Mouse (Mus musculus): ENCODE measurements around the gene Diras2.
"Not testable (repeated sequence)": the region's sequence is repeated elsewhere in the genome, so short reads cannot be mapped to it uniquely, and the experiment has no call there.

Diras2 gene

DNA sequence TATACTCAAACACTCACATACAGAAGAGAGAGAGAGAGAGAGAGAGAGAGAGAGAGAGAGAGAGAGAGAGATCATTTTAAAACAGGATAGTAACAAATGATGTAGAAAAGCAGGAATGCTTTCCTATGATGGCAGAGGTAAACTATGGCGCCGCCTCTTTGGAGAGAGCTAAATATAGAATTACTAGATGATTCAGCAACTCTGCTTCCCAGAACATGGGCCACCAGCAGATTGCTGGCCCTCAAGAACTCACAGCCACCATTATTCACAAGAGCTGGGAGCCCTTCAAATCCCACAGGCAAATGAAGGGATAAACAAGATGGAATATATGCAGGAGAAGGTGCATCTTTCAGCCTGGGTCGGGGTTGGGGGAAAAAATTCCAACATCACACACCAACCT is 15.0 kb downstream of the Diras2 start:
- no peak for DNase-seq

DNA sequence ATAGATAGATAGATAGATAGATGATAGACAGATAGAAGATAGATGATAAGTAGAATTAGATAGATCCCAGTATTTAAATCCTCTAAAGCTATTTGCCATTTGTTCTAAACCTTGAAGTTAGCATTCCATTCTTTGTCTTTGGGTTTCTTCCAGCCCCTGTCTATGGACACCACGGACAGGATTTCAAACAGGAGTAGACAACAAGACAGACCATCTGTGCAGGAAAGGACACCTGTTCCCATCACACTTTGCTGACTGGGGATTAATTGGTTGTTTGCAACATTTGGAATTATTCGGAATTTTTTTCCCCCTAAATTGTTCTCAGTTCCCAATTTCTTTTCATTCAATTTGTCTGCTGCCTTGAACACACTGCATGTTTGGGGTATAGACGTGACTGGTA is 17.5 kb downstream of the Diras2 start:
- no peak for DNase-seq

DNA sequence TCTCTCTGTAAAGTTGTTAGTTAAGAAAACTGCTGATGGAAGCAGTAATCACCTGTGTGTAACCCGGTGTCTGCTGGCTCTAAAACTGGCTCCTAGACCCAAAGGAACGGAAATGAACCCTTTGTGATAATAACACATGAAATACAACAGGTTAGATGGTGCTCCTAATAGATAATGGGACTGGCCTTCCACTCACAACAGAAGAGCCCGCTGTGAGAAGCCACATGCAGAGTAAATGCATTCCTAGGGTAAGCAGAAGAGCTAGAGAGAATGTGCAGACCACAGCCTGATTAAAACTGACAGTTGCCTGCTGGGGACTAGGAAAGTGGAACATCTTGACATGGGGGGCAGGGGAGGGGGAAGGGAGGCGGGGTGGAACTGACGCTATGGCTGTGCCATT is 18.7 kb downstream of the Diras2 start:
- no peak for DNase-seq

DNA sequence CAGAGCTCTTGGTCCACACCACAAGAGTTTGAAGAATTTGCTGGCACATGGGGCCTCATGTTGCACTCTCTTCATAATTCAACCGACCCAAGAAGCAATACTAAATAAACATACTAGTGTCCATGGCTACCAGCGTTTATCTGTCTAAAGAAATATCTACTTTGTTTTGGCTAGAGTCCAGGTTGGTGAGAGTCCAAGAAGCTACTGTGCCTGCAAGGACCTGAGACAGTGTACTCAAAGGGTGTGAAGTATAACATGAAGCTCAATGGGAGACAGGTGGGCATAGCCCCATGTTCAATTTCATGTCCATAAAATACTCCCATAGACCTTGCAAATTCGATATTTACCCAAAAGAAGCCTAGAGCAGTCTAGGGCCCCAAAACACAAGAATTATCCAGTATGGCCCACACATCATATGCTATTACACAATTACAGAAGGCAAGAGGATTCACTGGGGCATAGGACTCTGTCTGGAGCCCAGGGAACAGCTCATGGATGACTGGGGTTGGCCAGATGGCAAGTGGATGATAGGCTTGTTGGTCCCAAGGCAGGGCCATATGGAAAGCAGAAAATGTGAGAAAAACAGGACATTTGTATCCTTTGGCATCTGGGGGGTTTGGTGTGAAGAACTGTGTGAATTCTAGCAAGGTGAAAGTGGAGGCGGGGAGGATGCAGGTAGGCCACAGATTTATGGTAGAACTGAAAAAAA is 20.8 kb downstream of the Diras2 start:
- no peak for DNase-seq

DNA sequence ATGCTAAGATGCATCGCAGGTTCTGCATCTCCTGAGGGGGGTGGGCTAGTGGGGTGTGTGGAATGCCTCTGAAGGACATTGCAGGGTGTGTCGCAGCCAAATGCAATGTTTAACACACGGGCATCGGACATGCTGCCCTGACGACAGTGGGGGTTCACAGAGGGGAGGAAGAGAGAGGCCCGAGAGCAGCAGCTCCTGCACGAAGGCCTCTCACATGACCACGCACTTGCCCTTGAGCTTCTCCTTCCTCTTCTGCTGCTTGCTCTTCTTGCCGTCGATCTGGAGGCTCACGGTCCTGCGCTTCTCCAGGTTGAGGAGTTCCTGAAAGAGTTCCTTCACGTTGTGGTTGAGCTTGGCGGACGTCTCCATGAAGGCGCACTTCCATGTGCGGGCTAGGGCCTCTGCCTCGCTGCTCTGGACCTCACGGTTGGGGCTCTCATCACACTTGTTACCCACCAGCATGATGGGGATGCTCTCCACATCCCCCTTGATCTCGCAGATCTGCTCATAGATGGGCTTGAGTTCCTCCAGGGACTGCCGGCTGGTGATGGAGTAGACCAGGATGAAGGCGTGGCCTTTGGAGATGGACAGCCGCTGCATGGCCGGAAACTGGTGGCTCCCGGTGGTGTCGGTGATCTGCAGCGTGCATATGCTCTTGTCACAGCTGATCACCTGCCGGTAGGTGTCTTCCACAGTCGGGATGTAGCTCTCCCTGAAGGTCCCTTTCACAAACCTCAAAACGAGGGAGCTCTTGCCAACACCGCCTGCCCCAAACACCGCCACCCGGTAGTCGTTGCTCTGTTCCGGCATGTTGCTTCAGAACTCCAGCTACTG is 23.4 kb downstream of the Diras2 start:
- no peak for DNase-seq

DNA sequence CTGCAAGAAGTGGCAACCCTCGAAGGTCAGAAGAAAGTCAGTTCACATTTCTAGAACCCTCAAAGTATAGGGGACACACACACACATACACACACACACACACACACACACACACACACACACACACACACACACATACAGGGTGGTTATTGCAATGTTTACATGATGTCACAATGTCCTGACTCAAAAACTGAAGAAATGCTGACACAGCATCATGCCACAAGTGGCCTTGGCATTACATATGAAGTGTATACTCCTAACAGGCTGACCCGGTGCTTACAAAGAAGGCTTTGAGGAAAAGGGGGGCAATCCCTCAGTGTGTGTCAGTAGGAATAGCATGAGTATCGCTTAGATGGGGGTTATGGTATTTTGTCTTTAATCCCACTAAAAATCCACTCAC is 24.3 kb downstream of the Diras2 start:
- not testable (repeated sequence) for DNase-seq

DNA sequence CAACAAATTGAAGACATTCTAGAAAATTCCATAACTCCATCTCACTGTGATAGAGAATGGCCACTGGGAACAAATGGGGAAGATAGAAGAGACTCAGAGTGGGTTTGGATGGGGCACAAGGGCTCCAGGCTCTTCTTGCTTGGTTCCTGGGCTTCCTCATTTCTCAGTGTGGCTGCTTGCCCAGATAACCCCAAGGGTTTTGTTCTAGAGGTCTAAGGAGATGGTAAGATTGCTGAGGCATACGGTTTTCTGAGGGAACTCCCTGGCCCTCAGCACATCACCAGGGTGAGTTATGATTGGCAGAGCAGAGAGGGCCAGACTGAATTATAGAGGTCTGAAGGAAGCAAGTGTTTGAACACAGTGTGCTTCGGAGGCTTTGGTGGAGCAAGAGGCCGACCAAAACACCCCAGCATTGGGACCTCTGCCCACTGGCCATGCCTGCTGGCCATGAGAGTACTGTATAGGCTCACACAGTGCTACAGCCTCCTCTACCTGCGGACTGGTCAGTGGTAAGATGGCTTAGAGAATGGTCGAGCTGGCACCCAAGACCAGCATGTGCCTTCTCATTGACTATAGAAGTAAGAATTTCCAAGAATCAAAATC is 25.3 kb downstream of the Diras2 start:
- DNase-seq, result not testable (repeated sequence)

DNA sequence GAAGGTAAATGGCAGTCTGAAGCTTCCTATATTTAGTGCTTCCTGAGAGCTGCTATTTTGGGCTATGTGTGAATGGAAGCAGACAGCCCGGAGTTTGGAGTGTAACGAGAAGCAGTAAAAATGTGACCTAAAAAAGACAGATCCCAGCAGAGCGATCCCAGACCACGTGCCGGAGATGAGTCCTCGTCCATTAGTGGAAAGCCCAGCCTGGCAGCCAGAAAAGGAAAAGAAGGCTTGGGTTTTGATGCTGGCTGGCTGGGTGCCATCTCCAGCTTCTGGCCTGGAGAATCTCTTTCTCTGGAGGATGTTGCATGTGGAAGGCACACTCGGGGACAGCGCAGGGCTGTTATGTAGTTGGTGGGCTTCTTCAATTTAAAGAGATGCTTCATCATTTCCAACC is 29.4 kb downstream of the Diras2 start:
- DNase-seq, result peak; percentile 74

DNA sequence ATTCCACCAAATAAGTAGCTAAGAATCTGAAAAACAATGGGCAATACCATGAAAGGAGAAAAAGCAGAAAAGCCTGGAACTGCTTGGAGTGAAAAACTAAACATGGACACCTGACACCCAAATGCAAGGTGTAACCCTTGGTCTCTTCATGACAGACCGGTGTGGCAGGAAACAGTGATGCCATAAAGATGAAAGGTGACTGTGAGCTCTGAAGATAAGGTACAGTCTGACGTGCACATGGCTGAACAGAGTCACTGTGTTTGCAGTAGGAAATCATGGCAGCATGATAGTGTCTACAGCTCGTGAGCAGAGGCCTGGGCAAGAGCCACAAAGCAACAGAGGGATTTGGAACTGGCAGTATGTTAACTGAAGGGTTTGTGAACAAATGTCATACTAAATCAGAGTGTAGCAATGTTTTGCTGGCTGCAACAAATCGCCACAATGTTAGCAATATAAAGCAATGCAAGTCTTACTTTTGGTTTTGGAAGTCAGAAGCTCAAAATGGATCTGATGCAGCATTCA is 34.0 kb downstream of the Diras2 start:
- no peak for DNase-seq

DNA sequence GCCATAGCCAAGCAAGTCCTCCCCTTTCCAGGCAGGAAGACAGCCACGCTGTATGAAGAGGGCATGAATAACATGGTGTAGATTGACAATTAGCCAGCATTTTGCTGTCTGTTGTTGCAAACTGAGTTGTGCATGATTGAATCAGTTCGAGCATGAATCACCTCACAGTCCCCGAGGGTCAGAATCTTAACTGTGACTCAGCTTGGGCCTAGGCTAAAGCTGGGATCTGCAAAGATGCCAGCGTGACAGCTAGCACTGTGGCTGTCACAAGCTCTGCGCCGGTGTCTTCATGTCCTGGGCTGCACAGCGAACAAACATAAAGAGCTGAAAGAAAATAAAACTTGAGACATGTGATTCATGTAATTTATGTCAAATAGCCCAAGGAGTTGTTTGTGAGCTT is 42.3 kb downstream of the Diras2 start:
- no peak for DNase-seq

DNA sequence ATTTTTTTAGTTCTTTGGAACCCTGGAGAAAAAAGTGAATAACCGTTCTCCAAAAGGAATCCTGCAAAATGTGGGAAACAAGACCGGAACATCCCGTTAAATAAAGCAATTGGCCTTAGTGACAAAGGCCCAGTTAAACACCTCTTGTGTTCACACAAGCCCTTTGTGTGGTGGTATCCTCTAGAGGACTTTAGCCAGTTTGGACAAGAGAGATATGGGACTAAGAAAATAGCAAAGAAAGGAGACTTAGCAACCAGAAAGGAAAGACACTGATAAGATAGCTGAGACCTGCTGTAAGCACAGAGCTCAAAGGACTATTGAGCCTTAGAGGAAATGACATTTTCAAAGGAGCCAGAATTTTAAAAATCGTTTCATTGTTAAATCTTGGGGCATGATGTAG is 47.0 kb downstream of the Diras2 start:
- no peak for DNase-seq

DNA sequence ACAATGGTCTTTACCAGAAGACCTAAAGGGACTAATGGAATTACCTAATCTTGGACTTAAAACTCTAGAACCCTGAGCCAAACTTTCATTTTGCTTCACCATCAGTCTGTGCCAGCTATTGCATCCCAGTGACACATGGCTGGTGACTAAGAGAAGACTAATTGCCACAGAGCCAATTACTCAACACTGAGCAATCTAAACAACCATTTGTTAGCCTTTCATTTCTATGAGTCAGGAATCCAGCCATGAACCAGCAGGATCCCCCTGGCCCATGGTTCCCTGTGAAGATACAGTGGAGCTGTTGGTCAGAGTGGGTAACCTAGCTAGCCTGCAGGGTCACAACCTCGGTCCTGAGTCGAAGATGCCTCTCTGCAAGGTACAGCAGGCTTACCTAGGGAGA is 49.3 kb downstream of the Diras2 start:
- no peak for DNase-seq

DNA sequence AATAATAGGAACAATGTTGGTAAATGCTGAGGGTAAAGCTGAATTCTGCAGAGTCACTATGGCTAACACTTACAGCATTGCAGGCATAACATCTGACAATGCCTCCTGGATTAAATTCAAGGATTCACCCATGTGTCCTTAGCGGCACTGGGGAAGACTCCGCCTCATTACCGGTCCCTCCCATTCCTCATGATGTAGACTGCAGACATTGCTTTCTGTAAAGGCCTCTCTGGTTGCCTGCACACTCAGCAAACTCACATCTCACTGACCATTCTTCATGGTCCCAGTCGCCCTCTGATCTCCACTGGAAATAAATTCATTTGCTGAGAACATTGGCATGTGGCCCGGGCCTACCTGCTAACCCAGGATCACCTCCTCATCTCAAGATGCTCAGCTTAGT is 51.9 kb downstream of the Diras2 start:
- DNase-seq, result no peak

DNA sequence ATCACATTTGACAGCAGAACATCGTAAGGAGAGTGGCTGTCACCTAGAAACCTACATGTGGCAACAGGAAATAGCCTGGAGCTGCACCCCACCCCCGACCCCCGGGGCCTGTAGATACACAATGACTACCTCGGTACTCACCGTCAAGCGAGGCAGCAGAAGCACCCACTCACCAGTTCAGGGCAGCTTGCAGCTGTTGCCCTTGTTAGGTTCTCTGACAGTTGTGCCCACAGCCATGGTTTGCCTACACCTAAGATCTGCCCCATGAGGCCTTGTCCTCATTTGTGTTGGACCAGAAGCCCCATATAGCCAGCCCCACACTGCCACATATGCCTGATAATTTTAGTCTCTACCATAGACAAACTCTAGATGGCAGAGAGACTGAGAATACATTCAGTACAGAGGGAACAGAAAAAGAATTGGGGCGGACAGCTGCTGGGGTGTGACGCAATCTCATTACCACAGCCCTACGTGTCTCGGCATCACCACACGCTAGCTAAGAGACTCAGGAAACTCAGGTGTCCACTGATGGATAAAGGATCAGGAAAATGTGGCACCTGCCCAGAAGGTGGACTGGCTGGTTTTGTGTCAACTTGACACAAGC is 54.0 kb downstream of the Diras2 start:
- DNase-seq, result no peak

DNA sequence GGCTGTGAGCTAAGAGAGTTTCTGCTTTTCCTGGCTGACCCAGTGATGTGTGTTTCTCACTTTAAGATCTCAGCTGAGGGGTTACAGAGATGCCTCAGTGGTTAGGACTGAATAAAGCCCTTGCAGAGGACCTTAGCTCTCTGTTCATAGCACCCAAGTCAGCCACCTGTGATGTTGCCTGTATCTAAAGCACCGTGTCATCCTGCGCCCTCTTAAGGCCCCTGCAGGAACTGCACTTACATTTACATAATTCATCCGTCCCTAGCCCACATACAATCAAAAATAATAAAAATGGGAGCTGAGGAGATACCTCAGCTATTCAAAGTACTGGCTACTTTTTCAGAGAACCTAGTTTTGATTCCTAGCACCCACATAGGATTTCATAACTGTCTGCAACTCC is 54.9 kb downstream of the Diras2 start:
- no peak for DNase-seq

DNA sequence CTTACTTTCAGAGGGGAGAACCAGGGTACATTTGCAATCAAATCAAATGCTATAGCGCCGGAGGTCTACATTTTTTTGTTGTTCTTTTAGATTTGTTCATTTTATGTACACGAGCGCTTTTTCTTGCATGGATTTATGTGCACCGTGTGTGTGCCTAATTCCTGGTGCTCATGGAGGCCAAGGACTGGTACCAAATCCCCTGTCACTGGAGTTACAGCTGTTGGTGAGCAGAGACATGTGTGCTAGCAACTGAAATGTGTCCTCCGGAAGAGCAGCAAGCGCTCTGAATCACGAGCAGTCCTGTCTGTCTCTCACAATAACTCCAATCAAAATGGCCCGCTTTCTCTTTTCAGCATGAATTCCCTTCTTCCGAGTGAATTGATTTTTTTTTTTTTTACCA is 55.8 kb downstream of the Diras2 start:
- DNase-seq, result no peak

DNA sequence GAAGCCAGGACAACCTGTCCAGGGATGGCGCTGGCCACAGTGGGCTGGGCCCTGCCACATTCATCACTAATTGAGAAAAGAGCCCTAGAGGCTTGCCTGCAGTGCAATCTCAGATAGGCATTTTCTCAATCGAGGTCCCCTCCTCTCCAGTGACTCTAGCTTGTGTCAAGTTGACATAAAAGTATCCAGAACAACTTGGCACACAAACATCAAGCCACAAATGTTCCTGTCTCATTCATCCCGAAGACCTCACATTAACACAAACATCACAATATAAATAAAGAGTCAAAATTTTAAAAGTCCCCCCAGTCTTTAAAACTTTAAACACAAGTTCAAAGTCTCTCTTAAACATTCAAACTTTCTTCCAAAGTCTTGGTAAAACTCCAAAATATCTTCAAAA is 56.3 kb downstream of the Diras2 start:
- DNase-seq, result no peak

DNA sequence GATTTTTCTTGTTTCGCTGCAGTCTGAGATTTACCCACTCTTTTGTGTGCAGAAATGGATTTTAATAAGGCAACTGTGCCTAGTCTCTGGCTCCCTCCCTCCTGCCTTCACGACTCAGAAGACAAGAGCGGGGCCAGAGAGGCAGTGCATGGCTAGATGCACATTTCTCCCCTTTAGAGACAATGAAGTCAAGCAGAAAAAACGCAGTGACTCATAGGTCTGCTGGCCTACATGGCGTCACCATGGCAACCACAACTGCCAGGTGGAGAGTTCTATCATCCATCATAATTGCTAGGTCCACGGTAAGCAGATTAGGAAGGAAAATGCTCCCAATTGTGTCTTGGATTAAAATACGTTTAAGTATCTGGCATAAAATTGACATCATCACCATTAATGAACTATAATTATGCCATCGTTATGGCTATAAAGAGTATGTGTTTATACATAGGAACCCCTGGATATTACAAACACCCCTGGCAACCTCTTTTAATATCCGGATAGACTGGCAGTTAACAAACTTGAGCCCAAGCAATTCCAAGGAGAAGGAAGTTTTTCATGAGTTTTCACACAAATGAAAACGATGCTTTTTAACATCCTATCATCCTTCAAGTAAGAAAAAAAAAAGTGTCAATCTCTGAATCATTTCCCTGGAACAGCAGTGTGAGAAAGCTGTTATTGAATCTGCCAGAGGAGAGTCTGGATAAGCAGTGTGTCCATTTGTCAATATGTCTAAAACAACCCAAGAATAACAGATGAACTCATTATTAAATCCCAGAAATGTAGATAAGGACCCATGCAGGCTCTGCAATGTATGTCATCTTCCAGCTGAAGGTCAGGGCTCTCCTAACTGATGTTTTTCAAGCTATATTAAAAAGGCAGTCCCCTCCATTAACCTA is 61.0 kb downstream of the Diras2 start:
- no peak for DNase-seq

DNA sequence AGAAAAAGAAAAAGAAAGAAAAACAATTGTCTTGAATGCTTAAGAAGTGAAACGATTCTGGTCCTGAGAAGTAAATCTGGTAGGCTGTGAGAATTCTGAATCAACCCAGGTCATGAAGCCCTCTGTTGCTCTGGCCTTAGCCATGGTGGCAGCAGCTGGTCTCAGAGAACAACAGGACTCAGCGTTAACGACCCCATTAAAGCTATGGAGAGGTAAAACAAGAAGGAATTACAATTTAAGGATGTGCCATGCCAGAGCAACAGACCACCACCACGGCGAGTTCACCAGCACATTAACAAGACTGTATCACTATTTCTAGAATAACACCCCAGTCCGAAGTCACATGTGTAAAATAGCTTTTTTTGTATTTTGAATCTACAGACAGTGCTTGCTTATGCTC is 65.9 kb downstream of the Diras2 start:
- no peak for DNase-seq

DNA sequence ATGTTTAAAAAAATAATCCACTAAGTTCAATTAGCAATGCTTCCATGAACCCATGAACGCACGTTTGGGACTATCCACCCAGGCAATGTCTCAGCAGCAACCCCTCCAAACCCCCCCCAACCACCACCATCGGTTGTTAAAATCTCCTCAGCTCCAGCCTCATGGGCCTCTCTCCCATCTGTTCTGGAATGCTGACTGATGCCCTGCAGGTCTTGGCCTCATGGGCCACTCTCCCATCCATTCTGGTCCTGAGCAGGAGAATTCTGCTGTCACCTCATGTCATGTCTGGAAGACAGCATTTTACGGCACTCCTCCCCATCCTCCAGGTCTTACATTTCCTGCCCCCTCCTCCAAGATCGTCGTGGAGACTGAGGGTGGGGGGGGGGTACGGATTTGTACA is 71.1 kb downstream of the Diras2 start:
- DNase-seq, result no peak

DNA sequence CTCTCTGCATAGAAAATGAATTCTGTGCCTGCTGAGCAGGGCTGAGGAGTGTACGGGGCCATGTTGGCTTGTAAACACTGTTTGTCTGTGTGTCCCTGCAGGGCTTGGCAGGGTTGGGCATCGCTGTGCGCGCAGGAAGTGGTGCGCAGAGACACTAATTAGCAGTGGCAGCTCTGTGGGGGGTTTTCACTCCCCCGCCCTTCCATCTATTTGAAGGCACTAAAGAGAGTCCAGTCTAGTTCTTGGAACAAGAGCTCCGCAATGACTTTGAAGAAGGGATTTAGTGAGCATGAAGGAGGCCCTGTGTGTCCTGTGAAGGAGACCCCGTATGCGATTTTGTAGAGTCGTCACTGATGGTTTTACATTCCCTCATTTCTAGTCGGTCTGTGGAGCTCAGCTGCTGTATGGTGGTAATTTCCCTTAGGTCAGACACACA is 73.2 kb downstream of the Diras2 start:
- DNase-seq, result peak; percentile 57

DNA sequence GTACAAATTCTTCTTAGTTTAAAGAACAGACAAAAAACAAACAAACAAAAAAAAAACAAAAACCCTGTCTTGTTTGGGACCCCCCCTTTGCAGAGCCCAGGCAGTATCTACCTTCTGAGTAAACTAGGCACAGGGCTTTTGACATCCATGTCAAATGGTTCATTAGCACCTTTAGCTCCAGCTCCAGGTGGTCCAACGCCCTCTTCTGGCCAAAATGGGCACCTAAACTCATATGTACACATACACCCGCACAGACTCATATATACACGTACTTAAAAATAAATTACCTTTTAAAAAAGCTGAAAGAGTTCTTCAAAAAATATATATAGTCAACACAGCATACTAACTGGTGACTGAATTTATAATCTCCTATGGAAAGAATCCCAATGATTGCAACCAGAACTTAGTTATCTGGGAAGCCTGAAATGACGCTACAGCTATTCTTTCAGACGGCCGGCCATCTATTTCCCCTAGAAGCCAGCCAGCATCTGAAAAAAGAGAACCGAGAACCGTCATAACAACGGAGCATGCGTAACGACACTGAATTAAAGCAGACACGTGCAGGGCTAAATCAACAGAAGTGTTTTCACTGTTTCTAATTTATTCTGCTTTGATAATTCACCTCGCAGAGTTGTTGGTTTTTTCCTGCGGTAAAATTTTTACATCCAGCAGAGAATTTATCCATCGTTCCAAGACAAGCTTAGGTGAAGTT is 73.7 kb downstream of the Diras2 start:
- no peak for DNase-seq
